Mouse (Mus musculus) ES-E14 (cell line): Measurements from ENCODE around the gene Smarcad1. TPM values are rescaled to one million over a fixed set of nuclear protein-coding genes. Genes with fewer than 3 reads are reported as not detected.
"Not testable (repeated sequence)": the region's sequence is repeated elsewhere in the genome, so short reads cannot be mapped to it uniquely, and the experiment has no call there.

Source experiments
- DNase-seq: peaks from one replicate; pipeline ENCODE4 v3.0.0-alpha.2; 2013; ENCODE audit warnings: low read depth, low spot score
- H3K27ac ChIP-seq: 2 replicates; pipeline ENCODE4 v1.5.1; 2012; ENCODE audit warnings: low read depth, mild to moderate bottlenecking, low read length, moderate library complexity, mixed read lengths; ENCODE audit not compliant: poor library complexity, insufficient read depth, severe bottlenecking
- H3K36me3 ChIP-seq: 2 replicates; pipeline ENCODE4 v1.6.1; 2012; ENCODE audit warnings: mild to moderate bottlenecking, low read length, moderate library complexity, mixed read lengths; ENCODE audit not compliant: control insufficient read depth, poor library complexity, insufficient read depth, severe bottlenecking
- H3K4me1 ChIP-seq, 2 experiments: fragments of 150-350 bp in 1 of 2; sonication (generic) in 1 of 2; 2 replicates each; pipeline ENCODE4 v1.6.1; 2012; ENCODE audit warnings: low read length in 2 of 2, mild to moderate bottlenecking in 1 of 2, mixed read lengths in 1 of 2; ENCODE audit not compliant: control insufficient read depth in 2 of 2, insufficient read depth in 2 of 2, poor library complexity in 1 of 2
- H3K4me3 ChIP-seq, 2 experiments: fragments of 150-350 bp in 1 of 2; sonication (generic) in 1 of 2; 2 replicates each; pipeline ENCODE4 v1.5.1; 2012; ENCODE audit warnings: low read length in 2 of 2, low read depth in 1 of 2, mild to moderate bottlenecking in 1 of 2, mixed read lengths in 1 of 2; ENCODE audit not compliant: insufficient read depth in 1 of 2, poor library complexity in 1 of 2, severe bottlenecking in 1 of 2
- H3K9ac ChIP-seq: 2 replicates; pipeline ENCODE4 v1.6.1; 2012; ENCODE audit warnings: low read depth, mild to moderate bottlenecking, low read length, mixed read lengths; ENCODE audit not compliant: poor library complexity, insufficient read depth, severe bottlenecking
- H3K9me3 ChIP-seq: fragments of 150-350 bp; sonication (generic); 2 replicates; pipeline ENCODE4 v1.6.1; 2012; ENCODE audit warnings: low read depth, mild to moderate bottlenecking, low read length; ENCODE audit not compliant: control insufficient read depth, insufficient read depth
- CHD2 ChIP-seq: IDR thresholded peaks from 2 replicates; pipeline ENCODE4 v1.6.1; 2014; ENCODE audit warnings: mild to moderate bottlenecking, low read depth, low read length, inconsistent platforms
- HCFC1 ChIP-seq: IDR thresholded peaks from 2 replicates; pipeline ENCODE4 v1.6.1; 2012; ENCODE audit warnings: low read length, inconsistent platforms, borderline replicate concordance; ENCODE audit not compliant: insufficient read depth
- MAFK ChIP-seq: IDR thresholded peaks from 2 replicates; pipeline ENCODE4 v1.6.1; 2014; ENCODE audit warnings: mild to moderate bottlenecking, low read depth, low read length, inconsistent platforms; ENCODE audit not compliant: insufficient read depth
- ZC3H11A ChIP-seq: IDR thresholded peaks from 2 replicates; pipeline ENCODE4 v1.6.1; 2012; ENCODE audit warnings: low read depth, mild to moderate bottlenecking, inconsistent platforms, low read length, borderline replicate concordance
- ZNF384 ChIP-seq: IDR thresholded peaks from 2 replicates; pipeline ENCODE4 v1.6.1; 2012; ENCODE audit warnings: low read depth, low read length, inconsistent platforms
- in situ Hi-C, 2 experiments: fragments of 600-800 bp; cut with MboI; formaldehyde crosslinking; loops; one replicate each; pipeline ENCODE4 v1.15.1; 2025; ENCODE audit warnings: low sequenced_read_pairs in 2 of 2, inconsistent platforms in 1 of 2; ENCODE audit not compliant: unreplicated experiment in 2 of 2
- total RNA-seq: library from RNA; depleted of rRNA; stranded (reverse); fragments of 300-350 nt; gene quantifications from 2 replicates; pipeline ENCODE4 v1.2.3, GENCODE M21; 2012; rRNA removed

Smarcad1 gene
- total RNA-seq, result 158 and 164 TPM in 2 replicates

GRCm38 (mm10) chr6:65042491-65043171, at the start of gene Smarcad1:
TSS of gene Smarcad1 (plus strand) at chr6:65042583.
- in situ Hi-C loops, result no loop called here
- Histone ChIP-seq H3K9ac (peak within 1 kb of the TSS; percentile 98), H3K4me1 (peaks cover 4% of the 10 kb centered on the region in 2 experiments; a peak in 1 of 4 replicates), H3K36me3 (peaks cover 24% of the 10 kb centered on the region), H3K4me3 (peak within 1 kb of the TSS; percentile 83 to 92), H3K27ac (peak within 1 kb of the TSS; percentile 97), H3K9me3 (no peaks in the 10 kb centered on the region; the same call in 1 of the 2 replicates)
- peak; percentile 94 for DNase-seq
- TF ChIP-seq HCFC1 (peak; percentile 80), MAFK (no peak), ZNF384 (no peak), CHD2 (no peak), ZC3H11A (no peak)

- H3K4me1 ChIP-seq, result peaks cover 0 to 3% of the 10 kb centered on the region in 2 experiments; a peak in 2 of 4 replicates
- H3K9ac ChIP-seq, result no peak overlapping the region; the same call in 1 of the 2 replicates
- H3K9me3 ChIP-seq, result no peaks in the 10 kb centered on the region
- in situ Hi-C loops, result no loop called here
- H3K36me3 ChIP-seq, result no peaks in the 10 kb centered on the region
- no peak overlapping the region for H3K4me3 ChIP-seq
- no peak for DNase-seq
- no peak overlapping the region for H3K27ac ChIP-seq
- TF ChIP-seq HCFC1 (no peak), ZC3H11A (peak; percentile 29; the same call in 1 of the 2 replicates), MAFK (no peak), CHD2 (no peak), ZNF384 (peak; percentile 75; the same call in 1 of the 2 replicates)
Observed at GRCm38 (mm10) chr6:64996824-64997421, 45.5 kb upstream of the Smarcad1 start.

- Histone ChIP-seq H3K36me3 (no peaks in the 10 kb centered on the region), H3K27ac (no peak overlapping the region), H3K9me3 (no peaks in the 10 kb centered on the region), H3K4me1 (peaks cover 0 to 3% of the 10 kb centered on the region in 2 experiments; a peak in 2 of 4 replicates), H3K9ac (no peak overlapping the region), H3K4me3 (no peak overlapping the region)
- no peak for TF ChIP-seq ZNF384
- TF ChIP-seq ZC3H11A, result no peak
- no peak for TF ChIP-seq HCFC1
- no peak for TF ChIP-seq MAFK
- TF ChIP-seq CHD2, result no peak
- in situ Hi-C loops, result no loop called here
- no peak for DNase-seq
Observed at GRCm38 (mm10) chr6:64997805-64998204, 44.6 kb upstream of the Smarcad1 start.

GRCm38 (mm10) chr6:65000757-65001156, 41.6 kb upstream of the Smarcad1 start:
- DNase-seq, H3K4me1 ChIP-seq, H3K9ac ChIP-seq, H3K27ac ChIP-seq, H3K36me3 ChIP-seq, H3K4me3 ChIP-seq, H3K9me3 ChIP-seq, in situ Hi-C loops: not testable (repeated sequence)
